Mouse (Mus musculus): ENCODE measurements around the gene Ccdc155.
"Not testable (repeated sequence)": the region's sequence is repeated elsewhere in the genome, so short reads cannot be mapped to it uniquely, and the experiment has no call there.

Ccdc155 gene

DNA sequence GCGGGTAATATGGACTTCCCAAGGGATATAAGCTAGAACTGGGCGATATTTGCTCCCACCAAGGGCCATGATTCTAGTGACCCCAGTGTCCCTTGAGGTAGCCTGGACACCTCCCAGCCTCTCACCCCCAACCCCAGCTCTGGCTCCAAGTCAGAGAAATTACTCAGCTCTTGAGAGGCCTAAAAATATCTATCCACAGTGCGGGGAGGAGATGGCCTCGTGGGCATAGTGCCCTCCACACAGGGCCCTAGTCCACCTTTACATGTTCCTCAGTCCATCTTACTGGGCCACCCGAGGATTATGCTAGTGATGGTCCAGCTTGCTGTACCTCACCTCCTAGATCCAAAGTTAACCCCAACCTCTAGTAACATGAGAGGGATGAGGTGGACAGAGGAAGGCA lies 39.9 kb downstream of the Ccdc155 start:
- no peak for DNase-seq (ENCODE audit: low read depth, low spot score)

DNA sequence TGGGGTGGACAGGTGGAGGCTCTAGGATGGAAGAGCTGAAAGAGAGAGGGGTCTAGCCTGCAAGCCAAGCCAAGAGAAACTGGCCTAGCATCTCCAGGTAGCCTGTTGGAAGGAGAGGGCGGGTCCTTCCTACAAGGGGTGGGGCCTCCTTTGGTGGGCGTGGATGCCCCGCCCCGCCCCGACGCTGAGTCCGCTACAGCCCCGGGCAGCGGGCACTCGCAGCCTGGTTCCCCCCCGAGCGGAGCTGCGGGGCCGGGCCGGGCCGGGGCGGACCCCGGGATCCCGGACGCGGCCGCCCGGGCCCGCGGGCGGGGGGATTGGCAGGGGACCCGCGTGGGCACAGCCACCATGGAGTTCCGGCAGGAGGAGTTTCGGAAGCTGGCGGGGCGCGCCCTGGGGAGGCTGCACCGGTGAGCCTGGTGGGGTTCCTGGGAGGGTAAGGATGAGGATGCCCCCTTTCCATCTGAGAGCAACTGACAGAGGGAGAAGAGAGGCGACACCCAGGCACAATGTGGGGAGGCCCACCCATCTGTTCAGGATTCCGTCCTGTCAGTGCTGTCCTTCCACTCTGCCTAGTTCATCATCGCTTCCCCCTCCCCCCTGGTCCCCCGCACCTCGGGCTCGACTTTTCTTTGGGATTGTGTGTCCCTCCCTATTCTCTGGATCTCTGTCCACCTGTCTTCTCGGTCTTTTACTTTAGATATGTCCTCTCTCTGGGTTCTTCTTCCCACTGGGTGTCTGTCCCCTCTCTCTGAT lies 40.8 kb downstream of the Ccdc155 start, which contains the start of gene Slc17a7:
TSS of gene Slc17a7 (plus strand) at position 215 of the 756 bp plus-strand sequence.
- DNase-seq (ENCODE audit: low read depth, low spot score) = no peak

DNA sequence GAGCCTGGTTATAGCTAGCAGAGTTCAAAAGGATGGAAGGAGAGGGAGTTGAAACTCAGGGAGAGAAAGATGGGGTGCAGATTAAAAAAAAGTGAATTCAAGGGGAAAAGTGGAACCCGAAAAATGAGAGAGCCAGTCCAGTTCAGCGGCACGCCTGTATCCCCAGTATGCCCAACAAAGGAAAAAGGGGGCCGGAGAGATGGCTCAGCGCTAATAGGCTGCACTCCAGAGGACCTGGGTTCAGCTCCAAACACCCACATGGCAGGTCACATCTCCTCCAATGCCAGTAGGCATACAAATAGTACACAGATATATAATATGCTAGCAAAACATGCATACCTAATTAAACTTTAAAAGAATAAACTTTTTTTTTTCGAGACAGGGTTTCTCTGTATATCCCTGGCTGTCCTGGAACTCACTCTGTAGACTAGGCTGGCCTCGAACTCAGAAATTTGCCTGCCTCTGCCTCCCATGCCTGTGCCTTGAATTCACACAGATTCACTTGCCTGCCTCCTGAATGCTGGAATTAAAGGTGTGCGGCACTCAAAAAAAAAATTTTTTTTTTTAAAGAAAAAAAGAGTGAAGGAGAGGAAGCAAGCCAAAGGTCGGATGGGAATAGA lies 41.6 kb downstream of the Ccdc155 start:
- DNase-seq (ENCODE audit: low read depth, low spot score) = no peak

DNA sequence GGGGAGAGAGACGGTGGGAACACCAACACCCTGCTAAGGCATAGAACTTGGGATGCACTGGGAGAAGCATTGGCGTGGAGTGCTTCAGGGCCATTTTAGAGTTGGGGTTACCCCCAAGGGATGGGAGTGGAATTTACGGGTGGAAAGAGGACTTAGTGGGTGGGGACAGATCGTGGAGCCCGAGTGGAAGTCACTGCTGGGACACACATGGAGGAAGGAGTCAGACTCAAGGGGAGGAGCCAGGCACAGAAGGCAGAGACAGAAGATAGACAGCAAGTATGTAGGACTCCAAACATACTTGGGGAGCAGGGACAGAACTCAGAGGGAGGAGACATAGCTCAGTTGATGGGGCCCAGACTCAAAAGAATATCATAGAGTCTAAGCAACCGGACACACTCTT lies 42.1 kb downstream of the Ccdc155 start:
- no peak for DNase-seq (ENCODE audit: low read depth, low spot score)

DNA sequence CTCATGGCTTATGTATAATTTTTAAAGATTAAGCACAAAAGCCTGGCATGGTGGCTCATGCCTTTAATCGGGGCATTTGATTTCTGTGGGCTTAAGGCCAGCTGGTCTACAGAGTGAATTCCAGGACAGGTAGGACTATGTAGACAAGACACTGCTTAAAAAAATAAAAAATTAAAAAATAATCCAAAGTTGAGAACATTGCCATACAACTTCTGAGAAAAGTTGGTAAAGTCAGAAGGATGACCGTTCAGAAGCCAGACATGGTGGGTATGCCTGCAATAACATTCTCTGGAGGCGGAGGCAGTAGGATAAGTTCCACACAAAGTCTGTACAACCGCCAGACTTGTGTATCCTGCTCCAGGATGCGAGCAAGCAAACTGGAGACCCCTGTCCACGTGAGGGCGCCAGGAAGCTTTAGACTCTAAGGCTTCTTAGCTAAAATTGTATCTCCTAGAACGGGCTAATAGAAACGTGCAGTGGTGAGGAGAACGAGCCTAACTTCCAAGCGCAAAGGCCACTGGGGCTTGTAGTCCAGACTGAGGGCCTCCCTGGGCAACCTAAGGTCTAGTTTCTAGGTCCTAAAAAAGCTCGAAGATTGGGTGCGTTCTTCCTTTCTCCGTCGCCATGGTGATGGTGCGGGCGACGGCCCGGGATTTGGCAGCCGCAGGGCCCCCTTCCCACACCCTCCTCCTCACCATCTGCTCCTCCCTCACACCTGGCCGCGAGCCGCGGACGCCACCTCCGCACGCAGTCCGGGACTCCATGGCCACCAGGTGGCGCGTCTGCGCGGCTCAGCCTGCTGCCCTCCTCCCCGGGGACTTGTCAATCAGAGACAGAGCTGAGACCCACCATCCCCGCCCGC lies 42.8 kb downstream of the Ccdc155 start:
- peak; percentile 97 for DNase-seq (ENCODE audit: low read depth, low spot score)

DNA sequence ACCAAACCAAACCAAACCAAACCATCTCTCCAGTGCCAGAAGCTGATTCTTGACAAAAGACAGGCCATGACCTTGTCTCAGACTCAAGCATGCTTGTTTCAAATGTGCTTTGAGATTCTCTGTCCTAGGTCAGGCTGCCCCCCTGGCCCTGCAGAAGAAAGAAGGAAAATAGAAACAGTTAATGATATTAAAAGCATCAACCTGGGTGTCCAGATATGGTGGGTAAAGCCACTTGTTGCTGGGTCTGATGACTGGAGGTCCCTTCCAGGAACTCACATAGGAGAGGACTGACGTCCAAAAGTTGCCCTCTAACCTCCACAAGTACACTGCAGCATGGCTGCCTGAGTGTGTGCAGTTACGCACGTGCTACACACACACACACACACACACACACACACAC lies 43.8 kb downstream of the Ccdc155 start:
- DNase-seq (ENCODE audit: low read depth, low spot score) = no peak

DNA sequence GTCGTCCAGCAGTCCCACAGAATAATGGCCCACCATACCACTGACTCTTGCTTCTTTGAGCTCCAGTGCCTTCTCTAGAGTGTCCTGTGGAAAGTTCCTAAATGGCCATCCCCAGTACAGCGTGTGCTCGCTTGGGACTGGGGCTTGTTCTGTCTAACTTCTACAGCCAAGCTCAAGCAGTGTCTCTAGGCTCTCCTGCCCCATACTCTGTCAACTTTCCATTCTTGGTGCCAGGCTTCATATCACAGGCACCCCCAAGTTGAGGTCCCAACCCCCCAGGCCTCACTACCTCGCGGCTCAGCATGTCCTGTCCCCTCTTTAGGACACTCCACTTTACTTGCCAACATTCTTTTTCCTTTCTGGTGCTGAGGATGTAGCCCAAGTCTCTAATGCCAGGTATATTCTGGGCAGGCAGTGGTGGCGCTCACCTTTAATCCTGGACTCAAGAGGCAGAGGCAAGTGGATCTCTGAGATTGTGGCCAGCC lies 44.3 kb downstream of the Ccdc155 start:
- DNase-seq (ENCODE audit: low read depth, low spot score) = no peak

DNA sequence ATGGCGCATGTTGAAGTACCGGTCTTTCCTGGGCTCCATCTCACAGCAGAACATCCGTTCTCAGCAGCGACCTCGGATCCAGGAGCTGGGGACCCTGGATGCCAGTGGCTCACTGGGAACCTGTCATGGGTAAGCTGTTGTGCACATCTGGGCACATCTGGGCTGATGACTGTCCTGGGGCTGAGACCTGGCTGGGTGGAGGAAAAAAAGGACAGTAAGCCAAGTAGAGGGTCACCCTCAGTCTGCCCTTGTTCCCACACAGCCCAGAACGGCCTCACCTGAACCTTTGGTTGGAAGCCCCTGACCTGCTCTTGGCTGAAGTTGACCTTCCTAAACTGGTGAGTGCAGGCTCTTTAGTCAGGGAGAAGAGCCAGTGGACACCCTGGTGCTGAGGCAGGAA lies 45.7 kb downstream of the Ccdc155 start:
- DNase-seq (ENCODE audit: low read depth, low spot score) = no peak

DNA sequence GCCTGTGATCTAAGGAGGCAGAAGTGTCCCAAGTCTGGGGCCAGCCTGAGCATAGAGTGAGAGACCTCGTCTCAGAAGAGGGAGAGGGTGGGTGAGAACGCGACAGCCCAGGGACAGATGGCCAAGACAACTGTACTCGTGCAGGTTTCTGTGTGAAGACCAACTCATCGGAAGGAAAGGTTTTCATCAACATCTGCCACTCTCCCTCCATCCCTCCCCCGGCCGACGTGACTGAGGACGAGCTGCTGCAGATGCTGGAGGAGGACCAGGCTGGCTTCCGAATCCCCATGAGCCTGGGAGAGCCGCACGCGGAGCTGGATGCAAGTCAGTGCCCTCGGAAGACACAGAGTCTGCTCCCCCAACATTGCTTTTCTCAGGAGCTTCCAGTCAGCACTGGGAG lies 47.2 kb downstream of the Ccdc155 start:
- no peak for DNase-seq (ENCODE audit: low read depth, low spot score)

DNA sequence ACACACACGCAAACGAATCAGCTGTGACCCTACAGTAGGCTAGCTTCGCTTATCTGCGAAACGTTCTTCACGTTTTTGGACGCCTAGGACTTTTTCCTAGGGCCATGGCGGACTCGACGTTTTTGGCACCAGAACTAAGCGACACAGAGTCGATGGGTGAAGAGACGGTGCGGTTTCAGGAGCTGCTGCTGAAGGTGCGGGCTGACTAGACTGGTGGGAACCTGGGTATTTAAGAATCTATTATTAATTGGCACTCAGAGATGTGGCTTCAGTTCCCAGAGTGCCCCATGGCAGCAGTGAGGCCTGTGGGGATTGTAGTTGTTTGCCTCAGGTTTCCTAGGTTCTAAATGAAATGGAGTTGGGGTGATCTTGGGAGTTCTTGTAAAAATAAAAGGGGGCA lies 48.5 kb downstream of the Ccdc155 start:
- DNase-seq (ENCODE audit: low read depth, low spot score) = no peak

DNA sequence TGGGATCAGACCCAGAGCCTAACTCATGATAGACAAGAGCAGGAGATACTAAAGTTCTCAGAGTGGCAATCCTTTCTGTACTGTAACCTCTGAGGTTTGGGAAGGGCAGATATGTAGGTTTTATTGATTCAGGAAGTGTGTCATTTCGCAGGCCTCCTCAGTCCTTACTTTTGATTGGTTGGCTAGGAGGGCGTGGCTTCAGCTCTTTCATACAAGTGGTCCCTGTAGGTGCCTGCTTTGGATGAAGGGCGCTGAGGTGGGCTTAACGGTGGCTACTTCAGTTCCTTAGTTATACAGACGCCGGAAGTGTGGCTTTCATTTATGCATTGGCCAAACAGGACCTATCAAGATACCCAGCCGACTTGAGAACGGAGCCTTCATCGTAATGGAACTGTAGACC lies 49.1 kb downstream of the Ccdc155 start:
- peak; percentile 83 for DNase-seq (ENCODE audit: low read depth, low spot score)

DNA sequence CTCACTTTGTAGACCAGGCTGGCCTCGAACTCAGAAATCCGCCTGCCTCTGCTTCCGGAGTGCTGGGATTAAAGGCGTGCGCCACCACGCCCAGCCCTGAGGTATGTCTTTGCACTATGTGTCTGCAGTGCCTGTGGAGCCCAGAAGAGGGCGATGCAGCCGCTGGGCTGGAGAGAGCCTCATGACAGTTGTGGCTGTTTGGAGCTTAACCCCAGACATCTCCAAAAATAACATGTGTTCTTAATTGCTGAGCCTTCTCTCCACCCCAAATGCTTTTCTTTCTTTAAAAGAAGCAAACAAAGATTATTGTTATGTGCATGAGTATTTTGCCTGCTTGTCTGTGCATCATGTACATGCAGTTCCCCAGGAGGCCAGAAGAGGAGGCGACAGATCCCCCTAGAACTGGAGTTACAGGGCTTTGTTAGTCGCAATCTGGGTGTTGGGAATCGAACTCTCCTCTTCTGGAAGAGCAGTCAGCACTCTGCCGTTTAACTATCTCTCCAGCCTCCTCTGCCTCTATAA lies 49.6 kb downstream of the Ccdc155 start:
- peak; percentile 86 for DNase-seq (ENCODE audit: low read depth, low spot score)

DNA sequence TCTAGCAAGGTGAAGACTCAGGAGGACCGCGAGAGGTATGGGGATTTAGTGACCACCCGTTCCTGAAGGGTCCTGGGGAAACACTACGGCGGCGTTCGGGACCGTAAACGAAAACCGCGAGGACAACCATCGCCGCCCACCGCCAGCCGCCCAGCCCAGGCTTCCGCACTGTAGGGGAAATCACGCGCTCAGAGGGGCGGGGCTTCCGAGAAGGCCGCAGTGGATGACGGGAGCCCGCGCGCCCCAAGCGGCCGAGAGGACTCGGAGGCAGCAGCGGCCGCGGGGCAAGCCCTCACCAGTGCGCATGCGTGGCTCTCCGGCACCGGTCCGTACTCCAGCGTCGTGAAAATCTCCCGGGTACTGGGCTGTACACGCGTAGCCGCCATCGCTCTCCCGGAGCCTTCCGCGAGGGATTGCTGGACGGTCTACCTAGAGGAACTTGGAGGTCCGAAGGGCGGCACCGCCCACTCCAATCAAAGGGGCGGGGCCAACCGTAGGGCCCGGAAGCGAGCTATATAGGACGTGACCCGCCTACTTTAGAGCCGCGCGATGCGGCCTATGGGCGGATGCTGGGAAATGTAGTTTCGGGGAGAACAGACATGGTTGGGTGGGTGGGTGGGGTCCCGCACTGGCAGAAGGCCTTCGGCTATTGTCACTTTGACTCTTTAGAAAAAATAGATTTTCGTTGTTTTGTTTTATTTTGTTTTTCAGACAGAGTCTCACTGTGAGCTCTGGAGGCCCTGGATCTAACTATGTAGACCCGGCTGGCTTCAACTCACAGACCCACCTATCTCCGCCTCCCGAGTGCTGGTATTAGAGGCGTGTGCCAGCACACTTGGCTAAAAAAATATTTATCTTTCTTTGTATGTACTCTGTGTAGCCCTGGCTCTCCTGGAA lies 50.3 kb downstream of the Ccdc155 start, which contains the start of the genes Pih1d1 and Aldh16a1:
TSS of gene Pih1d1 (plus strand) at position 208 of the 897 bp plus-strand sequence.
TSS of gene Aldh16a1 (minus strand) at position 489 of the 897 bp plus-strand sequence.
- peak; percentile 94 for DNase-seq (ENCODE audit: low read depth, low spot score)

DNA sequence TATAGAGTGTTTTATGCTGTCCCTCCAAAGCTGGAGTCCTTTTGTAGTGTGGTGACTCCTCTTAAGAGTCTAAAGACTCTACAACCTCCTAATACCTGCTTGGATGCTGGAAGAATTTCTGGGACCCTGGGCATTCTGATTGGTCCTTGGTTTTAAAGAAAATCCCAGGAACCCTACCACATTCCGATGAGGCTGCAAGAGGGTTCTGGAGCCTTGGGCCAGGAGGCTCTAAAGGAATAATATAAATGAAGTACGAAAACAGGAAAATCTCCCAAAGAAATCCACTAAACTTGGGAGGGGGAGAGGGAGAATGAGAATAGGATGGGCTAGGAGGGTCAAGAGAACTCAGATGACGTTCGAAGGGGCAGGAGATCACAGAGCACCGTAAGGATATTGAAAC lies 51.1 kb downstream of the Ccdc155 start:
- no peak for DNase-seq (ENCODE audit: low read depth, low spot score)

DNA sequence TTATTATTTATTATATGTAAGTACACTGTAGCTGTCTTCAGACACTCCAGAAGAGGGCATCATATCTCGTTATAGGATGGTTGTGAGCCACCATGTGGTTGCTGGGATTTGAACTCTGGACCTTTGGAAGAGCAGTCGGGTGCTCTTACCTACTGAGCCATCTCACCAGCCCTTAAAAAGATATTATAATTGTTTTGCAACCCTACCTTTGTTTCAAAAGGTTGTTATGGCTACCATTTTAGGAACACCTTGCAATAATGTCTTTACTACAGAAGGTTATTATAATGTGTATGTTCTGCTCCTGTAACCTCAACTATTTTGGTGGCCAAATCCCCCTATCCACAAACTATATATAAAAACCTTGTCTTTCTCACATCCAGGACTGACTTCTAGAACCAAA lies 51.6 kb downstream of the Ccdc155 start:
- DNase-seq (ENCODE audit: low read depth, low spot score) = not testable (repeated sequence)

DNA sequence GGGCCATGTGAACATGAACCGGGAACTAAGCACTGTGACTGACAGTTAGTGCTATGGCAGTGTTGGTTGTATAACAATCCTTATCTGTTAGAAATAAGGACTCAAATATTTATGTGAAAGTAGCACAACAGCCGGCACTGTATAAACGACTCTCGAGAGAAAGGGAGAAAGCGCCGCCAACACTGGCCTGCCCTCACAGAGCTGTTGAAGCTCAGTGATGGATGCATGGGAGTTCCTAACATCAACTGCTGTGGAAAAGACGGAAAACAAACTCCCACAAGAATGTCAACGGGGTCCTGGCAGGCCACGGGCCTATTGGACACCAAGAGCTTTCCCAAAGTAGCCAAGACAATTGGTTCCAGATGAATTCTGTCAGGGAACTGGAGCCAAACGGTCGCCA lies 53.4 kb downstream of the Ccdc155 start:
- DNase-seq (ENCODE audit: low read depth, low spot score) = no peak

DNA sequence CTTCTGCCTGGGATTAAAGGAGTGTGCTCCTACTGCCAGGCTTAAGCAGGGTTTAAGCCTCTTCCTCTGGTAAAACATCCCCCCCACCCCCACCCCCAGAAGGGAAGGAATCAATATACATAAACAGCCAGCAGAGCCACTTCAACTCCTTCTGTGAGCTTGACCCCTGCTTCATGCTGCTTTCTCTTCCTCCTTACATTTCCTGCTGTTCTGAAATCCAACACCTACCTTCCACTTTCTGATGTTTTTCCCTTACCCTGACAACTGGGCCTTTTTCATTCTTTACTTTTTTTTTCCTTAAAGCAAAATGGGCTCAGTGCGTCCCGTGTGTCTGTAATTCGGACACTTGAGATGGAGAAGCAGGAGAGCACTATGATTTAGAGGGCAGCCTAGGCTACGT lies 54.4 kb downstream of the Ccdc155 start:
- no peak for DNase-seq (ENCODE audit: low read depth, low spot score)

DNA sequence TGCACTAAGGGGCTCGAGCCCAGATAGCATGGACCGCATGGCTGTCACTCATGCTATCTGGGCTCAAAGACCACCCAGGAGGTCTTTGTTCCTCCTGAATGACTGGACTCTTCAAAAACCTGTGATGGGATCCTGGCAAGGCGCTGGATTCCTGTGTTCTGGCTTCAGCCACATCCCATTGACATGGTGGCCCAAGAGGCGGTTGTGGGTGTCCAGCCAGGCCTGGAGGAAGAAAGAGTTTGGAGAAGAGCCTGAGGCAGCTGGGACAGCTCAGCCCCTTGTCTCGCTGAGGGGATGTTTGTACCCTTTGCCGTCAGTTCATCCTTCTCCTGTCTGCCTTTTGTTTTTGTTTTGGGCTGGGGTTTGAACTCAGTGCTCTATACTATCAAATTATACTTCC lies 55.1 kb downstream of the Ccdc155 start:
- DNase-seq (ENCODE audit: low read depth, low spot score) = no peak

DNA sequence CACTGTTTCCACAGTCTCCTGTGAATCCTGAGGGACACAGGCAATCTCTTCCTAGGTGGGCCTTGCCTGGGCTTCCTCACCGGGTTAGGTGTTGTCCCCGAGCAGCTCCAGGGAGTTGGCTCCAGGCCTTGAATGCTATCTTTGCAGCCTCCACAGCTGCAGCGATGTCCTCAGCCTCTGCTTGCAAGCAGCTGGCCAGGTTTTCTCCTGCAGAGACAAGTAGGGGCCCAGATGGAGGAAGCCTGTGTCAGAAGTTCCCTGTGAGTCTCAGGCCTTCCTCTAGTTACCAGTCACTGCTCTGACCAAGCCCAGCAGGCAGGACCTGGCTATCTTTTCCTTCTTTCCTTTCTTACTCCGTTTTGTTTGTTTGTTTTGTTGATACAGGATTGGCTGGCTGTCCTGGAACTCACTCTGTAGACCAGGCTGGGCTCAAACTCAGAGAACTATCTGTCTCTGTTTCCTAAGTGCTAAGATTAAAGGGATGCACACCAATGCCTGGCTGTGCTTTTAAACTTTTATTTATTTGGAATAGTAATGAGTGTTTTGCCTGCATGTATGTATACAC lies 56.1 kb downstream of the Ccdc155 start:
- no peak for DNase-seq (ENCODE audit: low read depth, low spot score)

DNA sequence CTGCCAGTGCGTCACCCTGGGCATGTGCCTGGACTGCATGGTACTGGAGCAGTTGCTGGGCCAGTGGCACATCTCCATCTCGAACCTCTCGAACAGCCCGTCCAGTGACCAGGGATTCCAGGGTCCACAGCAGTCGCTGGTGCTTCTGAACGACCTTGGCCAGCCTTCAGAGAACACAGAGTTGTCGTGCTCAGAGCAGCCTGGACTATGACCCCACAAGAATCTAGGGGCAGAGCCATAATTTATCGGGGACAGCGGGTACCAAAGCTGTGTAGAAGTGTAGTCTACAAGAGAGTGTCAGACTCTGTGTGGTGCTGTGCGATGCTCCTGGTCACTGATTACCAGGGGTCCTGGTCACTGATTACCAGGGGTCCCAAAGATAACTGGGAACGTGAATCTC lies 56.8 kb downstream of the Ccdc155 start:
- no peak for DNase-seq (ENCODE audit: low read depth, low spot score)
